In genomic region chr4:62525489-62525811, GRCm38 (mm10) we compare ENCODE assay signal across 9 mouse cellular contexts. TPM values are rescaled to one million over a fixed set of nuclear protein-coding genes. Genes with fewer than 3 reads are reported as not detected.
DNase-seq lines count a peak whose midpoint lies in the region; ATAC-seq and TF ChIP-seq lines count a peak whose summit lies in the region.
"Had no signal": no experiment of that assay in that cellular context is flagged by ENCODE, and none has a peak within 500 bp of the region (broad histone marks: within the 10 kb centered on the region; RNA-seq: fewer than 3 reads in every experiment).

No protein-coding gene starts in this region.

- TF ChIP-seq CTCF in kidney, adult 2 months (conservative IDR thresholded peaks at IDR 0.05; ENCODE audit: insufficient read depth, insufficient read length, low read depth, low read length), result no peak
- TF ChIP-seq CTCF in brain, embryonic 14.5 days (IDR thresholded peaks at IDR 0.05; ENCODE audit: borderline replicate concordance, extremely low read depth, insufficient read depth, insufficient read length), result no peak

- H3K9me3 ChIP-seq in hindbrain, embryonic 15.5 days, result no peaks in the 10 kb centered on the region
- H3K9me3 ChIP-seq in midbrain, embryonic 15.5 days, result no peaks in the 10 kb centered on the region

- WGBS in kidney, adult 2 months, result under 1% methylated on average over 10 of the region's 10 CpGs
- under 1% methylated on average over 10 of the region's 10 CpGs for WGBS in hindbrain, embryonic 15.5 days
- WGBS in midbrain, embryonic 15.5 days, result 0% methylated on average over 10 of the region's 10 CpGs

- H3K27ac ChIP-seq in kidney, adult 2 months (ENCODE audit: insufficient read depth, low read depth, low read length), result no peak overlapping the region
- H3K27ac ChIP-seq in hindbrain, embryonic 15.5 days (replicated peaks), result peak overlapping the region; percentile 100; the same call in 1 of the 2 replicates
- H3K27ac ChIP-seq in midbrain, embryonic 15.5 days, result peak overlapping the region; percentile 98; the same call in 1 of the 2 replicates

- TF ChIP-seq POLR2A in kidney, adult 2 months (IDR thresholded peaks at IDR 0.05; ENCODE audit: low read depth, low read length), result no peak
- TF ChIP-seq POLR2A in brain, embryonic 14.5 days (IDR thresholded peaks at IDR 0.05; ENCODE audit: borderline replicate concordance, extremely low read depth, insufficient read depth, insufficient read length, poor library complexity, severe bottlenecking), result 0 out of 2 replicates have a peak, but pooled peaks have one; percentile 8

- H3K4me1 ChIP-seq in kidney, adult 2 months (ENCODE audit: control insufficient read depth, insufficient read depth, low read length), result no peaks in the 10 kb centered on the region; the same call in 1 of the 2 replicates
- H3K4me1 ChIP-seq in hindbrain, embryonic 15.5 days (replicated peaks), result peaks cover 15% of the 10 kb centered on the region
- H3K4me1 ChIP-seq in midbrain, embryonic 15.5 days, result peaks cover 17% of the 10 kb centered on the region

- H3K9ac ChIP-seq in hindbrain, embryonic 15.5 days, result peak overlapping the region; percentile 90
- H3K9ac ChIP-seq in midbrain, embryonic 15.5 days, result peak overlapping the region; percentile 85; the same call in 1 of the 2 replicates

- no peaks in the 10 kb centered on the region for H3K36me3 ChIP-seq in kidney, adult 2 months (ENCODE audit: control insufficient read depth, insufficient read depth, low read length)
- no peaks in the 10 kb centered on the region for H3K36me3 ChIP-seq in hindbrain, embryonic 15.5 days
- H3K36me3 ChIP-seq in midbrain, embryonic 15.5 days (replicated peaks), result no peaks in the 10 kb centered on the region

- ATAC-seq in hindbrain, embryonic 15.5 days (ENCODE audit: low FRiP score, low read depth), result no peak; the same call in 1 of the 2 replicates
- ATAC-seq in midbrain, embryonic 15.5 days (replicated peaks), result no peak

- H3K4me2 ChIP-seq in hindbrain, embryonic 15.5 days, result peak overlapping the region; percentile 82
- peak overlapping the region; percentile 93 for H3K4me2 ChIP-seq in midbrain, embryonic 15.5 days

- H3K27me3 ChIP-seq in kidney, adult 2 months (replicated peaks; ENCODE audit: control insufficient read depth, insufficient read depth, low read length), result no peaks in the 10 kb centered on the region
- no peaks in the 10 kb centered on the region for H3K27me3 ChIP-seq in hindbrain, embryonic 15.5 days
- H3K27me3 ChIP-seq in midbrain, embryonic 15.5 days (replicated peaks), result no peaks in the 10 kb centered on the region
- H3K27me3 ChIP-seq: Patski had no signal

- DNase-seq in kidney, adult 2 months, result no peak
- DNase-seq in kidney, postnatal 14 days, result no peak
- DNase-seq in brain, embryonic 14.5 days (ENCODE audit: low read depth), result no peak
- DNase-seq in ovary, postnatal 14 days (ENCODE audit: low spot score), result no peak
- DNase-seq in thymus, adult 18-20 months, result no peak
- no peak for DNase-seq in cerebellum, postnatal 36 days

- H3K4me3 ChIP-seq in kidney, adult 2 months (ENCODE audit: insufficient read depth, low read depth, low read length), result peak overlapping the region; percentile 92
- peak overlapping the region; percentile 65 for H3K4me3 ChIP-seq in hindbrain, embryonic 15.5 days
- H3K4me3 ChIP-seq in midbrain, embryonic 15.5 days, result peak overlapping the region; percentile 75

RNA-seq across cellular contexts. Expression of gene 4933430I17Rik, which starts 0.3 kb away (rescaled TPM):
- 0.17 and 0.20 TPM in 2 replicates for polyA plus RNA-seq in kidney, adult 2 months (2012; rRNA removed)
- polyA plus RNA-seq in brain, embryonic 14.5 days (2012; rRNA removed), result 0.77 and 1.0 TPM in 2 replicates
- 0.63 and 0.65 TPM in 2 replicates for polyA plus RNA-seq in hindbrain, embryonic 15.5 days (2015; fragmentation: Nextera tagmentation; extraction: Ambion mirVana)
- 0.52 and 1.2 TPM in 2 replicates for polyA plus RNA-seq in midbrain, embryonic 15.5 days (2015; fragmentation: Nextera tagmentation; extraction: Ambion mirVana)

RNA-seq across cellular contexts. Expression of gene Pole3, which starts 0.6 kb away (rescaled TPM):
- 15.6 and 19.7 TPM in 2 replicates for polyA plus RNA-seq in kidney, adult 2 months (2012; rRNA removed)
- 46.1 and 47.9 TPM in 2 replicates for polyA plus RNA-seq in brain, embryonic 14.5 days (2012; rRNA removed)
- polyA plus RNA-seq in hindbrain, embryonic 15.5 days (2015; fragmentation: Nextera tagmentation; extraction: Ambion mirVana), result 62.8 and 65.3 TPM in 2 replicates
- 58.9 and 62.2 TPM in 2 replicates for polyA plus RNA-seq in midbrain, embryonic 15.5 days (2015; fragmentation: Nextera tagmentation; extraction: Ambion mirVana)

RNA-seq across cellular contexts. Expression of gene Alad, which starts 5.7 kb away (rescaled TPM):
- polyA plus RNA-seq in kidney, adult 2 months (2012; rRNA removed), result 194 and 206 TPM in 2 replicates
- polyA plus RNA-seq in brain, embryonic 14.5 days (2012; rRNA removed), result 47.2 and 50.2 TPM in 2 replicates
- 68.7 and 75.0 TPM in 2 replicates for polyA plus RNA-seq in hindbrain, embryonic 15.5 days (2015; fragmentation: Nextera tagmentation; extraction: Ambion mirVana)
- polyA plus RNA-seq in midbrain, embryonic 15.5 days (2015; fragmentation: Nextera tagmentation; extraction: Ambion mirVana), result 71.2 and 72.1 TPM in 2 replicates

RNA-seq across cellular contexts. Expression of gene Hdhd3, which starts 22.2 kb away (rescaled TPM):
- polyA plus RNA-seq in kidney, adult 2 months (2012; rRNA removed), result 23.7 and 24.0 TPM in 2 replicates
- 6.9 and 8.8 TPM in 2 replicates for polyA plus RNA-seq in brain, embryonic 14.5 days (2012; rRNA removed)
- 10.9 and 12.1 TPM in 2 replicates for polyA plus RNA-seq in hindbrain, embryonic 15.5 days (2015; fragmentation: Nextera tagmentation; extraction: Ambion mirVana)
- 12.7 and 14.5 TPM in 2 replicates for polyA plus RNA-seq in midbrain, embryonic 15.5 days (2015; fragmentation: Nextera tagmentation; extraction: Ambion mirVana)

RNA-seq across cellular contexts. Expression of gene Rgs3, which starts 34.2 kb away (rescaled TPM):
- polyA plus RNA-seq in kidney, adult 2 months (2012; rRNA removed), result 43.1 and 43.5 TPM in 2 replicates
- 68.8 and 92.5 TPM in 2 replicates for polyA plus RNA-seq in brain, embryonic 14.5 days (2012; rRNA removed)
- polyA plus RNA-seq in hindbrain, embryonic 15.5 days (2015; fragmentation: Nextera tagmentation; extraction: Ambion mirVana), result 63.5 and 69.3 TPM in 2 replicates
- 76.6 and 80.1 TPM in 2 replicates for polyA plus RNA-seq in midbrain, embryonic 15.5 days (2015; fragmentation: Nextera tagmentation; extraction: Ambion mirVana)
